Mouse (Mus musculus) thymus, adult 2 months (tissue): ENCODE data around the gene Dcxr.

Experiments
- CTCF ChIP-seq: fragments of 200-500 bp; IDR thresholded peaks from 2 replicates; pipeline ENCODE4 v1.5.1; 2012; ENCODE audit warnings: mild to moderate bottlenecking, control low read depth, low read length, moderate library complexity, borderline replicate concordance; ENCODE audit not compliant: control insufficient read depth, poor library complexity, insufficient read depth; ENCODE audit errors: extremely low read depth
- POLR2A ChIP-seq: fragments of 200-500 bp; IDR thresholded peaks from 2 replicates; pipeline ENCODE4 v1.6.1; 2012; ENCODE audit warnings: mild to moderate bottlenecking, low read length, control low read depth, moderate library complexity; ENCODE audit not compliant: control insufficient read depth, poor library complexity, insufficient read depth; ENCODE audit errors: extremely low read depth

DNA sequence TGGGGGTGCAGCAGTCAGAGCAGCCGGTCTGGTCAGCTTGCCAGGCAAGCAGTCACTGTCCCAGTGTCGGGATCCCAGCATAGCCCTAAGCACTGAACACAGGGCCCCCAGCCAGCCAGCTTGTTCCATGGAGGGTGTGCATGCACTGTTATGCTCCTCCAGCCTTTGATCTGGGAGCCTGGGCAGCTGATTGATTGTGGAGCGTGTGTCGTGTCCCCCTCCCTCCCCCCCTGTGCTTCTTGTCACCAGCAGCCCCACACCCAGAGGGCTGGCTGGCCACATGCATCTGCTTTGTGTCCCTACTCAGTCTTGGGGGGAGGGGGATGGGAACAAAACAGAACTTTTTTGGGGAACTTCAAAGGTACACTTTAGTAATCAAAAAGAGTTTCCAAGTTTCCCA lies 31.9 kb downstream of the Dcxr start:
- no peak for TF ChIP-seq POLR2A
- TF ChIP-seq CTCF: no peak
